Comparison of ENCODE assay signal across 10 mouse cellular contexts in the genomic region with DNA sequence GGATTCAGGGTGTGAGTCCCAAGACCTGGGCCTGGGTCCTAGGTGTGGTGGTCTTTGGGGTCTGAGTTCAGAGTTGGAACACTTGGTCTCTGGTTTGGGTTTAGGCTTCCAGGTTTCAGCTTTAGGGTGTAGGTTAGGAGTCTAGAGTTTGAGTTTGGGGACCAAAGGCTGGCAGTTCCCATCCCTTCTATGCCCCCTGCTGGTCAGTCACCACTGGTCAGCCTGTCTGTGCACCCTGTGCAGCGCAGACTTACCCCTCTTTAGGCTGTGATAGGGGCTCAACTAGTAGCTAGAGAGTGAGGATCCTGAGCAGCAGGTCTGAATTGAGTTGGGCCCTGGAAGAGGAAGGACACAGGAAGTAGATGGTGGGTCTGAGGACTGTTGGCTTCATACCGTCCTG. TPM values are rescaled to one million over a fixed set of nuclear protein-coding genes. Genes with fewer than 3 reads are reported as not detected.
A peak's percentile ranks its signal among the peaks of the same experiment; 100 is the strongest.
DNase-seq lines count a peak whose midpoint lies in the region; ATAC-seq and TF ChIP-seq lines count a peak whose summit lies in the region.
"Had no signal": no experiment of that assay in that cellular context is flagged by ENCODE, and none has a peak within 500 bp of the region (broad histone marks: within the 10 kb centered on the region; RNA-seq: fewer than 3 reads in every experiment).

No protein-coding gene starts in this region.

- H3K9ac ChIP-seq in neural tube, embryonic 11.5 days (ENCODE audit: low read length): no peak overlapping the region
- H3K9ac ChIP-seq in neural tube, embryonic 15.5 days (replicated peaks): no peak overlapping the region
- H3K9ac ChIP-seq in kidney, postnatal 0 days (ENCODE audit: low read depth, low read length): no peak overlapping the region
- no peak overlapping the region for H3K9ac ChIP-seq in forebrain, embryonic 16.5 days (replicated peaks; ENCODE audit: low read depth, low read length)
- H3K9ac ChIP-seq: embryonic facial prominence, embryonic 13.5 days had no signal

- H3K27ac ChIP-seq in neural tube, embryonic 11.5 days (ENCODE audit: low read depth, low read length): no peak overlapping the region
- no peak overlapping the region for H3K27ac ChIP-seq in neural tube, embryonic 15.5 days (replicated peaks)
- H3K27ac ChIP-seq in kidney, postnatal 0 days: no peak overlapping the region
- H3K27ac ChIP-seq in forebrain, embryonic 16.5 days (ENCODE audit: low read length): no peak overlapping the region
- H3K27ac ChIP-seq: embryonic facial prominence, embryonic 13.5 days; limb, embryonic 12.5 days had no signal

- H3K4me3 ChIP-seq in neural tube, embryonic 11.5 days (ENCODE audit: low read depth, low read length): no peak overlapping the region
- no peak overlapping the region for H3K4me3 ChIP-seq in neural tube, embryonic 15.5 days (replicated peaks)
- H3K4me3 ChIP-seq in kidney, postnatal 0 days (replicated peaks; ENCODE audit: low read depth, low read length): no peak overlapping the region
- no peak overlapping the region for H3K4me3 ChIP-seq in lung, adult 2 months (replicated peaks; ENCODE audit: extremely low read depth, low read depth, low read length)
- H3K4me3 ChIP-seq in forebrain, embryonic 16.5 days (replicated peaks; ENCODE audit: low read length): no peak overlapping the region
- H3K4me3 ChIP-seq: embryonic facial prominence, embryonic 13.5 days; limb, embryonic 12.5 days had no signal

- DNase-seq in neural tube, embryonic 11.5 days (ENCODE audit: low spot score): peak; percentile 66
- peak; percentile 81 for DNase-seq in adrenal gland, postnatal 10 days
- DNase-seq in kidney, postnatal 0 days (ENCODE audit: low spot score): peak; percentile 79
- peak; percentile 49 for DNase-seq in lung, adult 2 months
- DNase-seq in spleen, postnatal 4 days (ENCODE audit: low spot score in 2 of 2): peak; percentile 40 to 75

- no peak for TF ChIP-seq POLR2A in lung, adult 2 months (IDR thresholded peaks at IDR 0.05; ENCODE audit: borderline replicate concordance, extremely low read depth, low read depth, low read length)

- TF ChIP-seq CTCF in kidney, postnatal 0 days (IDR thresholded peaks at IDR 0.05; ENCODE audit: low read depth): peak; percentile 86
- peak; percentile 84 for TF ChIP-seq CTCF in lung, adult 2 months (IDR thresholded peaks at IDR 0.05; ENCODE audit: insufficient read depth, low read length)

- ATAC-seq in neural tube, embryonic 11.5 days (ENCODE audit: insufficient read depth, low FRiP score, low TSS enrichment): peak; percentile 31; the same call in 1 of the 2 replicates
- no peak for ATAC-seq in neural tube, embryonic 15.5 days (ENCODE audit: low FRiP score)
- ATAC-seq in erythroblast, adult 5-6 weeks (replicated peaks; ENCODE audit: low FRiP score, poor library complexity, severe bottlenecking): 0 out of 2 replicates have a peak, but pooled peaks have one; percentile 57
- ATAC-seq in kidney, postnatal 0 days (replicated peaks; ENCODE audit: low FRiP score, low read depth): peak; percentile 57; the same call in 1 of the 2 replicates
- ATAC-seq in forebrain, embryonic 16.5 days: no peak

- WGBS in neural tube, embryonic 11.5 days: 57% methylated on average over 2 of the region's 2 CpGs
- 71% methylated on average over 2 of the region's 2 CpGs for WGBS in neural tube, embryonic 15.5 days
- WGBS in kidney, postnatal 0 days: 52% methylated on average over 2 of the region's 2 CpGs
- WGBS in lung, adult 2 months: 67% methylated on average over 2 of the region's 2 CpGs
- 54% methylated on average over 2 of the region's 2 CpGs for WGBS in forebrain, embryonic 16.5 days

- no peaks in the 10 kb centered on the region for H3K36me3 ChIP-seq in neural tube, embryonic 11.5 days (ENCODE audit: control insufficient read depth, insufficient read depth, low read length)
- no peaks in the 10 kb centered on the region for H3K36me3 ChIP-seq in neural tube, embryonic 15.5 days
- no peaks in the 10 kb centered on the region for H3K36me3 ChIP-seq in kidney, postnatal 0 days (ENCODE audit: insufficient read depth, low read length)
- no peaks in the 10 kb centered on the region for H3K36me3 ChIP-seq in forebrain, embryonic 16.5 days (ENCODE audit: control insufficient read depth, insufficient read depth)
- H3K36me3 ChIP-seq: embryonic facial prominence, embryonic 13.5 days; limb, embryonic 12.5 days had no signal

- no peaks in the 10 kb centered on the region for H3K27me3 ChIP-seq in neural tube, embryonic 11.5 days (ENCODE audit: control insufficient read depth, insufficient read depth, low read length)
- no peaks in the 10 kb centered on the region for H3K27me3 ChIP-seq in neural tube, embryonic 15.5 days (replicated peaks)
- H3K27me3 ChIP-seq in kidney, postnatal 0 days (ENCODE audit: insufficient read depth, low read length): no peaks in the 10 kb centered on the region
- no peaks in the 10 kb centered on the region for H3K27me3 ChIP-seq in forebrain, embryonic 16.5 days (replicated peaks; ENCODE audit: control insufficient read depth, insufficient read depth, low read length)

- H3K4me1 ChIP-seq in neural tube, embryonic 11.5 days (ENCODE audit: control insufficient read depth, insufficient read depth, low read length): no peaks in the 10 kb centered on the region
- no peaks in the 10 kb centered on the region for H3K4me1 ChIP-seq in neural tube, embryonic 15.5 days
- H3K4me1 ChIP-seq in kidney, postnatal 0 days (replicated peaks; ENCODE audit: insufficient read depth, low read length): no peaks in the 10 kb centered on the region
- no peaks in the 10 kb centered on the region for H3K4me1 ChIP-seq in lung, adult 2 months (ENCODE audit: control insufficient read depth, insufficient read depth, low read length)
- no peaks in the 10 kb centered on the region for H3K4me1 ChIP-seq in forebrain, embryonic 16.5 days (replicated peaks; ENCODE audit: control insufficient read depth, insufficient read depth, low read length)

- no peaks in the 10 kb centered on the region for H3K9me3 ChIP-seq in neural tube, embryonic 11.5 days (ENCODE audit: control insufficient read depth, low read length)
- H3K9me3 ChIP-seq in neural tube, embryonic 15.5 days (replicated peaks): no peaks in the 10 kb centered on the region
- H3K9me3 ChIP-seq in kidney, postnatal 0 days (replicated peaks; ENCODE audit: low read length): no peaks in the 10 kb centered on the region
- H3K9me3 ChIP-seq in forebrain, embryonic 16.5 days (ENCODE audit: control insufficient read depth, low read length): no peaks in the 10 kb centered on the region
- H3K9me3 ChIP-seq: embryonic facial prominence, embryonic 13.5 days; limb, embryonic 12.5 days had no signal

- H3K4me2 ChIP-seq in neural tube, embryonic 11.5 days (ENCODE audit: low read depth): no peak overlapping the region
- no peak overlapping the region for H3K4me2 ChIP-seq in neural tube, embryonic 15.5 days
- H3K4me2 ChIP-seq in kidney, postnatal 0 days (ENCODE audit: low read length): no peak overlapping the region
- H3K4me2 ChIP-seq in forebrain, embryonic 16.5 days (ENCODE audit: low read length): no peak overlapping the region
- H3K4me2 ChIP-seq: embryonic facial prominence, embryonic 13.5 days; limb, embryonic 12.5 days had no signal

RNA-seq across cellular contexts. Expression of a gene that starts 12.3 kb away (rescaled TPM):
- polyA plus RNA-seq in neural tube, embryonic 11.5 days (2014; fragmentation: Nextera tagmentation; extraction: Ambion mirVana): 33.7 and 36.2 TPM in 2 replicates
- polyA plus RNA-seq in neural tube, embryonic 15.5 days (2015; fragmentation: Nextera tagmentation; extraction: Ambion mirVana): 12.9 and 17.0 TPM in 2 replicates
- 10 to 100 TPM; 13.4 to 13.9 TPM for total RNA-seq in adrenal gland, postnatal 10 days (2021)
- total RNA-seq in erythroblast, adult 5-6 weeks (2015; ENCODE audit: low replicate concordance): not detected in 2 replicates
- not detected in 2 replicates for total RNA-seq in erythroblast, adult 5-6 weeks (2017; ENCODE audit: low replicate concordance)
- polyA plus RNA-seq in kidney, postnatal 0 days (2015; fragmentation: Nextera tagmentation; extraction: Ambion mirVana): 179 and 192 TPM in 2 replicates
- 13.8 and 14.0 TPM in 2 replicates for polyA plus RNA-seq in lung, adult 2 months (2012; rRNA removed)
- 6.4 and 8.4 TPM in 2 replicates for polyA plus RNA-seq in forebrain, embryonic 16.5 days (2015; fragmentation: Nextera tagmentation; extraction: Ambion mirVana)

RNA-seq across cellular contexts. Expression of a gene that starts 17.6 kb away (rescaled TPM):
- 2.9 and 5.3 TPM in 2 replicates for polyA plus RNA-seq in neural tube, embryonic 11.5 days (2014; fragmentation: Nextera tagmentation; extraction: Ambion mirVana)
- 1.9 and 4.1 TPM in 2 replicates for polyA plus RNA-seq in neural tube, embryonic 15.5 days (2015; fragmentation: Nextera tagmentation; extraction: Ambion mirVana)
- 10 to 100 TPM; 10.6 to 78.0 TPM for total RNA-seq in adrenal gland, postnatal 10 days (2021)
- total RNA-seq in erythroblast, adult 5-6 weeks (2015; ENCODE audit: low replicate concordance): not detected in 2 replicates
- not detected in 2 replicates for total RNA-seq in erythroblast, adult 5-6 weeks (2017; ENCODE audit: low replicate concordance)
- 1.1 and 1.5 TPM in 2 replicates for polyA plus RNA-seq in kidney, postnatal 0 days (2015; fragmentation: Nextera tagmentation; extraction: Ambion mirVana)
- polyA plus RNA-seq in lung, adult 2 months (2012; rRNA removed): 10.8 and 214 TPM in 2 replicates
- polyA plus RNA-seq in forebrain, embryonic 16.5 days (2015; fragmentation: Nextera tagmentation; extraction: Ambion mirVana): 0.39 TPM in 1 of 2 replicates, not detected in the other

RNA-seq across cellular contexts. Expression of a gene that starts 38.7 kb away (rescaled TPM):
- polyA plus RNA-seq in neural tube, embryonic 11.5 days (2014; fragmentation: Nextera tagmentation; extraction: Ambion mirVana): not detected in 2 replicates
- not detected in 2 replicates for polyA plus RNA-seq in neural tube, embryonic 15.5 days (2015; fragmentation: Nextera tagmentation; extraction: Ambion mirVana)
- not detected for total RNA-seq in adrenal gland, postnatal 10 days (2021)
- not detected in 2 replicates for total RNA-seq in erythroblast, adult 5-6 weeks (2015; ENCODE audit: low replicate concordance)
- total RNA-seq in erythroblast, adult 5-6 weeks (2017; ENCODE audit: low replicate concordance): not detected in 2 replicates
- polyA plus RNA-seq in kidney, postnatal 0 days (2015; fragmentation: Nextera tagmentation; extraction: Ambion mirVana): not detected in 2 replicates
- not detected in 2 replicates for polyA plus RNA-seq in lung, adult 2 months (2012; rRNA removed)
- not detected in 2 replicates for polyA plus RNA-seq in forebrain, embryonic 16.5 days (2015; fragmentation: Nextera tagmentation; extraction: Ambion mirVana)
- polyA plus RNA-seq: embryonic facial prominence, embryonic 13.5 days; limb, embryonic 12.5 days had no signal

RNA-seq across cellular contexts. Expression of a gene that starts 54.5 kb away (rescaled TPM):
- not detected in 2 replicates for polyA plus RNA-seq in neural tube, embryonic 11.5 days (2014; fragmentation: Nextera tagmentation; extraction: Ambion mirVana)
- not detected in 2 replicates for polyA plus RNA-seq in neural tube, embryonic 15.5 days (2015; fragmentation: Nextera tagmentation; extraction: Ambion mirVana)
- total RNA-seq in adrenal gland, postnatal 10 days (2021): not detected
- total RNA-seq in erythroblast, adult 5-6 weeks (2015; ENCODE audit: low replicate concordance): not detected in 2 replicates
- not detected in 2 replicates for total RNA-seq in erythroblast, adult 5-6 weeks (2017; ENCODE audit: low replicate concordance)
- polyA plus RNA-seq in kidney, postnatal 0 days (2015; fragmentation: Nextera tagmentation; extraction: Ambion mirVana): not detected in 2 replicates
- not detected in 2 replicates for polyA plus RNA-seq in lung, adult 2 months (2012; rRNA removed)
- not detected in 2 replicates for polyA plus RNA-seq in forebrain, embryonic 16.5 days (2015; fragmentation: Nextera tagmentation; extraction: Ambion mirVana)
- polyA plus RNA-seq: embryonic facial prominence, embryonic 13.5 days; limb, embryonic 12.5 days had no signal

Comparison
In these comparisons a context has a peak if more than half of its experiments do, and no peak if none do; other contexts are left out.
1. ATAC-seq: peak in neural tube, embryonic 11.5 days (single experiment), erythroblast, adult 5-6 weeks (single experiment) and kidney, postnatal 0 days (single experiment); none in neural tube, embryonic 15.5 days (single experiment) and forebrain, embryonic 16.5 days (single experiment).
2. Peak in every context shown above with its lines, with median percentiles within 50 percentile points of each other: DNase-seq.